Mouse (Mus musculus) cerebellum, adult 8-10 months (tissue): Measurements from ENCODE around the gene Gm10203.
"Not testable (repeated sequence)": the region's sequence is repeated elsewhere in the genome, so short reads cannot be mapped to it uniquely, and the experiment has no call there.

Experiments
- DNase-seq: peaks from one replicate; pipeline ENCODE4 v3.0.0; 2022

Gm10203 gene

DNA sequence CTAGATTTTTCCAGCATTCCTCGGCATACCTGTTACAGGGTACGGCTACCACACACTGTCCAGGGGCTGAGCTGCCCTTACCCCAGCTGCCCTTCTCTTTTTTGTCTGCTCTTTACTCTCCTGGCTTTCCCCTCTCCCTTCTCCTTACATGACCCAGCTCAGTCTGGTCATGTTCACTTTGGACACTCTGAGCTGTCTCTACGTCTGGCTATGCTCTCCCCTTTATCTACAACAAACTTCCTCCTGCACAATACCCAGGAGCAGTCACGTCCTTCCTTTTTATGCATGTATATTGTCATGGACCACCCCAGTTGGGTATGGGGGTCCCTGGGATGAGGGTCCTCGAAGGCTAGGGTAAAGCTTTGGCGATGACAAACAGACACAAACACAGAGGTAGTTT lies 5.7 kb downstream of the Gm10203 start:
- DNase-seq = no peak

DNA sequence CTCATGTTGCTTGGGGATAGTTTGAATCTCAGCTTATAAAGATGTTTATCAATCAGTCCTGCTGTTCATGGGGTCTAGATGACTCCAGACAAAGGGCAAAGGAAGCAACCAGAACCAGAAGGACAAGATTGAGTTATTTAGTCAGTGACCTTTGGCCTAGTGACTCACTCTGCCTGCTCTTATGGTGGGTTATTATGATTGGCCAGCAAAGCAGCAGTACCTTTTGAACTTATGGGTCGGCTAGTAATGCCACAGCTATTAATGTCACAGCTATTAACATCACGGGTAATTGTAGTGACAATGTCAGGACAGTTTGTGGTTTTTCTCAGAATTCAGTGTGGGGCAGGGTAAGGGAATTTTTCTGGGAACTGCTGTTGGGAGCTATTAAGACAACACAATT lies 8.0 kb downstream of the Gm10203 start:
- DNase-seq = no peak

DNA sequence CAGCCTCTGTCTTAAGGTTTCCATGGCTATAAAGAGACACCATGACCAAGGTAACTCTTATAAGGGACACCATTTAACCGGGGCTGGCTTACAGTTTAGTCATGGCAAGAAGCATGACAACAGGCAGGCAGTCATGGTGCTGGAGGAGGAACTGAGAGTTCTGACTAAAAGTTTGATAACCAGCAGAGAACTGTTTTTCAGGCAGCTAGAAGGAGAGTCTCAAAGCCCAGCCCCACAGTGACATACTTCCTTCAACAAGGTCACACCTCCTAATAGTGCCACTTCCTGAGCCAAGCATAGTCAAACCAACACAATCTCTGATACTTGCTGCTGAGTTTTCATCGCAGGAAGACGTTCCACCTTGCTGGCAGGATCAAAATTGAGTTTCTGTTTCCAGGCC lies 9.0 kb downstream of the Gm10203 start:
- DNase-seq = no peak

DNA sequence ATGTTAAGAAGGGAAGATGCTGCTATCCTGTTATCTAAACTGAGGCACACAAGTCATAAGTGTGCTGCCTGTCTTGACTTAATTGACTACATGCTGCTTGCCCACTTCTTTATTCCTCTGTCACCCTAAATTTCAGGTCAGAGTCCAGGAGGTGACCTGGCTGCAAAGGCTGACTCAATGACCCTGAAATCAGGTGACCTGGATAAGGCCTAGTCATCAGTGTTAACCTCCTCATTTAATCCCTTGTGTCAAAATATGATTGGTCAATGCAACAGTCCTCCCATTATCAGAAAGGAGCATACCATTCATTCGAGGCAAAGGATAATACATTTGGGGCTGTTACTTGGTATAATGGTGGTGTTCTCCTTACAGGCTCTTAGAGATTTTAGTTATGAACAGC lies 9.5 kb downstream of the Gm10203 start, which contains the start of gene Etfbkmt:
Gene Etfbkmt (plus strand): TSS at position 379 of the 400 bp plus-strand sequence.
- DNase-seq = no peak

DNA sequence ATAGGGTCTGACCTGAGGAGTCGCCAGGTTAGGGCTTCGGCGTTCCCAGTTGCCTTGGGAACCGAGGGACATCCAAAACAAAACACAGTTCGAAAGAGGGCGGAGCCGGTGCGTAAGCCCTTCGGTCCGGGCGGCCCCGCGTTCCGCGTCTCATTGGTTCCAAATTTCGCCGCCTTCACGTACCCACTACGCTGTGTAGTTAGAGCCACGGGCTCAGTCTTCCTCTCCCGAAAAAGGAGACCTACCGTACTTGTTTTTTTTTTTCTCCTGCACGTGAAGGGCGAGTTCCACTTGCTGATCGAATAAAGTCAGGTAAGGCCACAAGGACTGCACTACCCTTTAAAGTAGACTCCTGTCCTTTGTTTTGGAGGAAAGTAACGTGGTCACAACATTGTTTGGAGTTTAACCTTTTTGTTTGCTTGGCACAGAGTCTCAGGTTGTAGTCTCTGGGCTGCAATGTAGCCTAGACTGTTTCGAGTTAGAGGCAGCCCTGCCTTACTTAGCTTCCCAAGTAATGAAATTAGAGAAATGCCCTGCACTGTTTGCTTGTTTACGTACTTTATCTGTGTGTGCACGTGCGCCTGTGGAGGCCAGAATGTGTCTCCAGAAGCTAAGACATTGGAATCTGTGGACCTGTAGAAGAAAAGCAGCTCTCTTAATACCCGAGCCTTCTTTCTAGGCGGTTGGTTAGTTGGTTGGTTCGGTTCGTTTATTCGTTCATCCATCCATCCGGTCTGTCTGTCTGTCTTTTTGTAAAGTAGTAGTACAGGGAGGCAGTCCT lies 11.6 kb downstream of the Gm10203 start:
- peak; percentile 51 for DNase-seq

DNA sequence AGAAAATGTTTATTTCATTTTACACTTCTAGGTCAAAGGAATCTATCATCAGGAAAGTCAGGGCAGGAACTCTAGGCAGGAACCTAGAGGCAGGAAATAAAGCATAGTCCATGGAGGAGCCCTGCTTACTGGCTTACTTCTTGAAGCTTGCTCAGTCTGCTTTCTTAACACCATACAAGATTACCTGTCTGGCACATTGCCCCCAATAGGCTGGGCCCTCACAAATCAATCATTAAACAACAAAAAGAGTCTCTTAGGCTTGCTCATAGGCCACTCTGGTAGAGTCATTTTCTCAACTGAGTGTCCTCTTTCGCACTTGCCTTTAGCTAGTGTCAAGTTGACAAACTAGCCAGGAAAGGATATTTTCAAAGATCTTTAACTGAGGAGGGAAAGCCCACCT lies 15.2 kb downstream of the Gm10203 start:
- no peak for DNase-seq

DNA sequence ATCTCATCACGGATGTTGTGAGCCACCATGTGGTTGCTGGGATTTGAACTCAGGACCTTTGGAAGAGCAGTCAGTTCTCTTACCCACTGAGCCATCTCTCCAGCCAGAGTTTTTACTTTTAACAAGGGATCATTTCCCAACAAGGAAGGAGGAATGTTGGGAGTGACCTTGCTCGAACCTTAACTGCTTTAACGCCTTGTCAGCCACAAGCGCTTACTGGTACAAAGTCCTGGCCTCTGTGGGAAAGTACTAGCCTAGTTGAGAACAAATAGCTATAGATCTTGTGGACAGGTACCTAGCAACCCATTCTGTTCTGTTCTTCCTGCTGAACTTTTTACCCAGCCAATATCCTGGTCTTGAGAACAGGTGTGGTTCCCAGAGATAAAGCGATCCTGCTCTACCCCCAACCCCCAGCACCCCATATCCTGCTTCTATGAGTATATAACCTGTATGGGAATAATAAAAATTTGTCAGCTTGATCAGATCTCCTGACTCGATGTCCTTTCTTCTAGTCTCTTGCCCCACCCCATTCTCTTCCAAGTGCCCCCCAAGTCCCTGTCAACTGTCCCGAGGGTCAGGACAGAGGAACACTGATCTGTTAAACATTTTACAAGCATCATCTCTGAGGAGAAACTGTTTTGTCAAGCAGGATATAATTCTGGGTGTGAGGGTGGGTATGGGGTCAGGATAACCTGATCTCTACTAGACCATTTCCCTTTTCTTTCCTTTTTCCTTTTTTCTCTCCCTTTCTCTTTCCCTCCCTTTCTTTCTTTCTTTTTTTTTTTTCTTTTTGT lies 18.7 kb downstream of the Gm10203 start:
- DNase-seq = no peak

DNA sequence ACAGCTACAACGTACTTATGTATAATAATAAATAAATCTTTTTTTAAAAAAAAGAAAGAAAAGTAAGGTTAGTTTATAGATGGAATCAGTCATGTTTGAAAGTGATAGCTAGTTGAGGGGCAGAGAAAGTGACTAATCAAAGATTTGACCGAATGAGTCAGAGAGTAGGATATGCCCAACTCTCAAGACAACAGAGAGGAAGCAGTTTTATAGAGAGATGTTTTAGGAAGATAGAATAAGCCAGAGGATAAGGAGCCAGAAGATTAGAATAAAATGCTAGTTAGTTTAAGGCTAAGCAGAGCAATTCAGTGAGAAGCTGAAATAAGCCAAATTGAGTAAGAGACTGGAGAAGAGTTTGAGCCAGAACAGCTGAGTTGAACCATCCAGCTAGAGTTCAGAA lies 22.1 kb downstream of the Gm10203 start:
- DNase-seq = no peak

DNA sequence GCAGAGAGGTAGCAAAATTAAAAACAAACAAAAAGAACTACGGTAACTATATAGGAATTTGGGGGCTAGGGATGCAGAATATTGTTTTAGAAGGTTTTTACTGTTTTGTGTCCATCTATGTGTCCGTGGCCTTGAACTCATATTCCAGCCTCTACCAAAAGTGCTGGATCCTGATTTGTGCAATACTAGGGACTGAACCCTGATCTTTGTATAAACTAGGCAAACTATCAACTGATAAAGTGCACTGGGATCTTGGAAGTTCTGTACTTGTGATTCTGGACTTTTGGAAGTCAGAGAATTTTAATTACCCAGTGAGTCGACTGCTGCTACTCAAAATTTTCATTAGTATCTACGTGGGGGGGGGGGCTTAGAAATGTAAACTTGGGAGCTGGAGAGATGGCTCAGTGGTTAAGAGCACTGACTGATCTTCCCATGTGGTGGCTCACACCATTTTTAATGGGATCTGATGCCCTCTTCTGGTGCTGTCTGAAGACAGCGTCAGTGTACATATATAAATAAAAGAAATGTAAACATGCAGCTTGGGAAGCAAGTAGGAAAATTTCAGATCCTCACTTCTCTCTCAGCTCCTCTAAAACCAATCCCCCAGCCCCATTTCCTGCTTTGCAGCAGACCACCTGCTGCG lies 23.6 kb downstream of the Gm10203 start:
- DNase-seq = no peak

DNA sequence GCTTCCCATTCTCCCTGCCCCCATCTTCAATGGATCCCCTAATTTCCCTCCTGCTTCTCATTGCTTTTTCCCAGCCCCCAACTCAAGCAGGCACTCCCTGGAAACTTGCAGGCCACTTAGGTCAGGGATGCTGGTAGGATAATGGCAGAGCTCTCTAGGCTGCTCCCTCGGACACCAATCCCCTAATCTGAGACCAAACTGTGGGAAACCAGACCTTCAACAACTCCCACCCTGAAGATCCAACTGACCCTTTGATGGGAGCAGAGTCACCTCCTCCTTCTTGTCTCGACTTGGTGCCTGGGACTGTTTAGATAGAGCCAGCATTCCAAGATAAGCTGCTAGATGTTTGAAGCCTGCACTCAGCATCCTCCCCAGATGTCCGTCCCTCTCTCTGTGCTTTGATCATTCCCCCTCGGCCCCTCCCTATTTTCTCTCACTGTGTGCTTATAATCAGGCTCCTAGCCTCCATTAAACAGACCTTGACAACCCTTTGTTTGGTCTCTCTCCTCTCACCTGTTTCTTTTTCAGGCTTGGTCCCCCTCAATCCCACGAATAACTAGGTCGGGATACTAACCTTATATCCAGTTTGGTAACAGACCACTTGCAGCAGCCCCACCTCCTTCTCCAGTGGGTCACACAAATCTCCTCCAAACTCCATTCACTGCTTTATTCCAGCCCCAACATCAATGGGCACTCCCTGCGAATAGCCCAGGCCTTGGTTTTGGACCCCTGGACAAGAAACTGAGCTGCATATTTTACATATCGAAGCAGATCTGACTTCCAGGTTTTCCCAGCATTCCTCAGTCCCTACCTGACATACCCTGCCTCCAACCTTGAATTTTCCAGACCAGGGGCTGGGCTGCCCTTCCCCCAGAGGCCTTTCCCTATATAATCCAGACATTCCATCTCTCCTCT lies 24.4 kb downstream of the Gm10203 start:
- DNase-seq = no peak

DNA sequence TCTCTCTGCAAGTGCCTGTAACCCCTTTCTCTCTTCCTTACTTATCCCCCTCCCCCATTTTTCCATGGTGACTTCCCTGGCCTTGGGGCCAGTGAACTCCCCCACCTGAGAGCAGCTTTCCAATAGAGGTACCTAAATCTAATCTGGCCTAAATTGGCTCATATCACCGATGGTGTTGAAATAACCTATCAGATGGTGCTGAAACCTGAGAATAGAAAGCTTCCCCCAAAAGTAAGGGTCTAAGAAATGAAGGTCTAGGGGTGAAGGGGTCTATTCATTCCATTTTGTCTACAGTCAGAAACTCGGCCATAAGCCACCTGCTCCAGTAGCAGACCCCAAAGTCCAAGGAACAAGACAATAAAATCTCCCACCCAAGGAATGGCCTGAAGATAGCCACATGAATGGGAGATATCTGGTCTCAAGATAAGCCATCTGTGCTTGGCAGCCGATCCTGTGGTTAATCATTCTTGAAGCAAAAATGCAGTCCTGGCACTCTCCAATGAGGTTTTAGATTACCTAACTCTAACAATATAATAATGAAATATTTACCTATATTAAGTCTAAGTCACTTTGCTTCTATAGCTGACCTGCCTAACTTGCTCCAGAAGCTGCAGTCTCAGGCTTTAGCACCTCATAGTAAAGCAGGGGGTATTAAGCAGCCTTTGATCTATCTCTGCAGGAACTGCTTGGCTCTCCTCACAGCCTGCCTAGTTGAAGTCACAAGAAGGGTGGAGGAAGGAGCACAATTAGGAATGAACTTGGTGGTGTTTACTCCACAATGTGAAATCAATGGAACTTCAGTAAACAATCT lies 25.3 kb downstream of the Gm10203 start:
- DNase-seq = no peak

DNA sequence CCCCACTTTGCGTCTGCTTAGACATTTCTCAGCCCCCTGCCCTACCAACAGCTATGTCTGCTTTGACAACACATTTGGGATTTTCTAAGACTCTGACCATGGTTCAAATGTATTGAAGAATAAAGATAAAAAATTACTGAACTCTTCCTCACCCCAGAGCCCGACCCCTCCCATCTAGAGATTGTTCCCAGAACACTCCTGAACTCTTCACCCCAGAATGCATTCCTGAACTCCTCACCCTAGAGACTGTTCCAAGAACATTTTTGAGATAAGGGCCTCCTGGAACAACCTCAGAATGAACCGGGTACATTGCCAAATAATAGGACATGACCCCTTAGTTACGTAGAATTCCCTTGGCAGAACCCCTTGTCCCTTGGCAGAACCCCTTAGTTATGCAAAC lies 37.1 kb downstream of the Gm10203 start:
- not testable (repeated sequence) for DNase-seq

DNA sequence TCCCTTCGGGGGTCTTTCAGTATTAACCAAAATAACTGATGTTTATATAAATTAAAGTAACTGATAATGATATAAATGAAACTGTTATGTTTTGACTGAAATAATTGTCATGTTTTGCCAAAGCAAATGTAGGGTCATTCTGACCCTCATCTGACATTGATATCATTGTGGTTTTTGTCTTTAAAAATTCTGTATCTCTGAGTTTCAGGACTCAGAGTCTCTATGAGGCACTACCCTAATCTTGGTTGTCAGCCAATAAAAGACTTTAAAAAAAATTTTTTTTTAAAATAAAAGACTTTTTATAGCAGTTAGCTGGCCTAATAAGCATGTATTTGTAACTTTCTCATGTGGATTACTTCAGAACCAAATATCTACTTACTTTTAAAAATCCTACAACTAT lies 37.7 kb downstream of the Gm10203 start:
- no peak for DNase-seq

DNA sequence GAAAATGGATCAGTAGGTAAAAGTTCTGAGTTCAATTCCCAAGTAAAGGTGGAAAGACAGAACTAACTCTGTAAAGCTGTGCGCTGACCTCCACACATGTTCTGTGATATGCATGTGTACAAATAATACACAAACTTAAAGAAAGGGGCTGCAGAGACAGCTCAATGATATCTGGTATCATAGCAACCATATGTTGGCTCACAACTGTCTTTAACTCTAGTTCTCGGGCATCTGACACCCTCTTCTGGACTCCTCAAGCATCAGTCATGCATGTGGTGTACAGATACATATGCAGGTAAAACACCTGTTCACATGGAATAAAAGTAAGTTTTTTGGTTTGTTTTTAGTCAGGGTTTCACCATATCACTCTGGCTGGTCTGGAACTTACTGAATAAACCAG lies 38.5 kb downstream of the Gm10203 start:
- DNase-seq = no peak

DNA sequence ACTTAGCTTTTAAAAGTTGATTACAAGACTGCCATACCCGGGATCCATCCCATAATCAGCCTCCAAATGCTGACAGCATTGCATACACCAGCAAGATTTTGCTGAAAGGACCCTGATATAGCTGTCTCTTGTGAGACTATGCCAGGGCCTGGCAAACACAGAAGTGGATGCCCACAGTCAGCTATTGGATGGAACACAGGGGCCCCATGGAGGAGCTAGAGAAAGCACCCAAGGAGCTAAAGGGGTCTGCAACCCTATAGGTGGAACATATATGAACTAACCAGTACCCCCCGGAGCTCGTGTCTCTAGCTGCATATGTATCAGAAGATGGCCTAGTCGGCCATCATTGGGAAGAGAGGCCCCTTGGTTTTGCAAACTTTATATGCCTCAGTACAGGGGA lies 40.0 kb downstream of the Gm10203 start:
- DNase-seq = not testable (repeated sequence)

DNA sequence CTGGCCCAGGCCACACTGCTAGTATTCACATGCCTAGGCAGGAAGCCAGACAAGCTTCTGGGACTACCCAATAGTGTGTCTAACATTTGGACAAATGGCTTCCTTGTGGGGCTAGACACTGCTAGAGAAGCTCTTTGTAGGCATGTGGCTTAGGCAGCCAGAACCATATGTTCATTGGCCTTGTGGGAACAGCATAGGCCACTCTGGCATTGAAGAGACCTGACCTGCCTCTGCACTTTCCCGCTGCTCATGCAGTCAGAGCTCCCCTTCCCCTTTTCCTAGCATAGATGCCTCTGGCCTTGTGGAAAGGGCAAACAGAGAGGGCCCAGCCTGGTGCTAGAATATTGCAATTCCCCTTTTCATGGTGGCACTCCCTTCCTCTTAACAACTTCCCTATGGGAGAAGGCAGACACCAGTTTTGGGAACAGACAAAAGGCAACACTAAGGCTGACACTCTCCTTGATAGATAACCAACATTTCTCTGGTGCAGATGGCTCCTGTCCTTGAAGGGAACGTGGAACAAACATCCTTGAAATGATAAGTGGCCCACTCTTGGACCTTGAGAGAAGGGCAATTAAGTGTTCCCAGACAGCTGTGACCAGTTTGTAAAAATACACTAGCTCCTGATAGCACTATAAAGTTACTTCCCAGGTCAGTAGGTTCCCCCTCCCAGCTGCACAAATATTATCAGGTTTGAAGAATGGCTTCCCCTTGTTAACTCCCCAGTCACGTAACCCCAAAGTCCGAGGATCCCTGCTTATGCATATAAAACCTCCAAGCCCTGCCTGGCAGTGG lies 44.1 kb downstream of the Gm10203 start:
- no peak for DNase-seq

DNA sequence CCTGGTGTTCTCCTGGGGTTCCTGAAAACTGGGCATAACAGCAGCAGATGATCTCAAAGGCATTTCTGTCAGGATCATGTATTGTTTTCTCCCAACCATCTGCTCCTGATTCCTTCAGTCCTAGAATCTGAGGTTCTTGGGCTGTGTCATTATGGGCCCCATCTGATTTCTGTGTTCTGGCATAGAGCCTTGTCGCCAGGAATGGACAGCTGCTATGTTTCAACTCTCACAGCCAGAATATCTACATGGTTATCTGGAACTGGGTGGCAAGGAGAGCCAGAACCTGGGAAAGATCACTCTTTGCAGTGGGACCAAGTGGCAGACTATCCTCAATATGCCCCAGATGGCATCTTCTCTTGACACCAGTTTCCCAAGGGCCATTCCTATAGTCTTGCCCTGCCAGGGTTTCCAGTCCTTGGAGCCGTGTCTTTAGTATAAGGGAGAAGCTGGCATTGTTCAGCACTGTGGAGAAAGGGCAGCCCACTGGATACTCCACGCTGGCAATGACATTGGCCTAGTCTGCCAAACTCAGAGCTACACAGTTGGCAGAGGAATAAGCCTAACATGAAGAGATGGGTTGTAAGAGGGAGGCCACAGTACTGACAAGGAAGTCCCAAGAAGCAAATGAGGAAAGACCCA lies 45.1 kb downstream of the Gm10203 start:
- peak; percentile 19 for DNase-seq

DNA sequence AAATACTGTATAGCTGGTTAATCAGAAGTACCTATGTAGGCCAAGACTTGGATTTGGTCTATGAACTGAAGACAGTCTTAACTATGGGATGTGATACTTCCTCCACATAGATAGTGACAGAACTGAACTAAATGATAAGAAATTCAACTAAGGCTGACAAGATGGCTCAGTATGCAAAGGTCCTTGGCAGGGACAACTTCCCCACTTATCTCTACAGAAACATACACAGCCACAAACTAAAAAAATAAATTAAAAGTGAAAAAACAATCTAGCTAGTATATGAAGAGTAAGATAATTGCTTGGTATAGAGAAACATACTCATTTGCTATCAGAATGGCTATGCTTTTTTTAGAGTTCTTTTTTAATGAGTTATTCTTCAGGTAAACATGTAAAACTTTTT lies 49.1 kb downstream of the Gm10203 start:
- DNase-seq = no peak
